Mouse (Mus musculus) intestine, embryonic 16.5 days (tissue): ENCODE data around the gene Lgr4. TPM values are rescaled to one million over a fixed set of nuclear protein-coding genes. Genes with fewer than 3 reads are reported as not detected.

Experiments
- ATAC-seq: fragments of 200-750 bp; cut with Nextera tagmentation; 2 replicates; pipeline ENCODE4 v1.8.0; 2017; ENCODE audit warnings: moderate TSS enrichment, moderate library complexity
- H3K27ac ChIP-seq: fragments of 300-500 bp; sonication (generic); 2 replicates; pipeline ENCODE4 v1.5.1; 2014; ENCODE audit warnings: mild to moderate bottlenecking, low read length
- H3K27me3 ChIP-seq: fragments of 300-500 bp; sonication (generic); replicated peaks from 2 replicates; pipeline ENCODE4 v1.6.1; 2014; ENCODE audit warnings: low read length, control low read depth, mixed read lengths; ENCODE audit not compliant: control insufficient read depth, insufficient read depth
- H3K36me3 ChIP-seq: fragments of 300-500 bp; sonication (generic); 2 replicates; pipeline ENCODE4 v1.6.1; 2014; ENCODE audit warnings: low read length, control low read depth; ENCODE audit not compliant: control insufficient read depth, insufficient read depth
- H3K4me1 ChIP-seq: fragments of 300-500 bp; sonication (generic); 2 replicates; pipeline ENCODE4 v1.6.1; 2014; ENCODE audit warnings: low read length, control low read depth, mixed read lengths; ENCODE audit not compliant: control insufficient read depth, insufficient read depth
- H3K4me2 ChIP-seq: fragments of 300-500 bp; sonication (generic); 2 replicates; pipeline ENCODE4 v1.6.1; 2014; ENCODE audit warnings: low read depth, low read length, control low read depth
- H3K4me3 ChIP-seq: fragments of 300-500 bp; sonication (generic); 2 replicates; pipeline ENCODE4 v1.5.1; 2014; ENCODE audit warnings: mild to moderate bottlenecking, low read length
- H3K9ac ChIP-seq: fragments of 300-500 bp; sonication (generic); 2 replicates; pipeline ENCODE4 v1.6.1; 2014; ENCODE audit warnings: low read depth, low read length
- H3K9me3 ChIP-seq: fragments of 300-500 bp; sonication (generic); 2 replicates; pipeline ENCODE4 v1.6.1; 2016; ENCODE audit warnings: low read length, control low read depth; ENCODE audit not compliant: control insufficient read depth
- WGBS: fragments of 180-500 bp; shearing (Covaris S2); extraction: QIAGEN DNeasy Blood & Tissue Kit; methylation state at CpG from one replicate; pipeline ENCODE4 v1.1.7; 2014; 5-methylcytosine and 5-hydroxymethylcytosine counted together
- polyA plus RNA-seq: library from polyadenylated mRNA; unstranded; fragments of >200 nt; fragmentation: Nextera tagmentation; extraction: Ambion mirVana; gene quantifications from 2 replicates; pipeline ENCODE4 v1.2.1, GENCODE M21; 2015

Gene Lgr4
- polyA plus RNA-seq, 1 experiment from 2014 or later, result 19.0 TPM

DNA sequence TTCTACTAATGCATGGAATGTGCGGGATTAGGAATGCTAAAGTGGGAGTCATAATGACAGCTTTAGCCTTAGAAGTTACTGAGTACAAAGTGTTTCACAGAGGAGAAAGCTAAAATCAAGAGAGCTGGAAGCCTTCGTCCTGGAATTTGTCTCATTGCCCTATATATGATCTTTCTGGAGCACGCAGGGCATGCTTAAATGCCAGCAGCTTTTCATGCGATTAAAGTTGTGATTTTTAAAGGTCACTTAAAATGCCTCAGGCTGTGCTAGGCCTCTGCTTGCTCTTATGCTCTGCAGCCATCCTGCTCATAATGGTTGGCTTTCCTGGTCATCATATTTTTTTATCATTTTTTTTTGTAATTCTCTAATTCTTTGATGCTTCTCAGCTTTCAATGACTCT lies 43.7 kb downstream of the Lgr4 start:
- Histone ChIP-seq H3K27me3 (no peaks in the 10 kb centered on the region), H3K36me3 (no peaks in the 10 kb centered on the region), H3K9me3 (no peaks in the 10 kb centered on the region), H3K4me3 (no peak overlapping the region), H3K9ac (no peak overlapping the region), H3K4me2 (no peak overlapping the region), H3K27ac (no peak overlapping the region), H3K4me1 (peaks cover 19% of the 10 kb centered on the region)
- 67% methylated on average over 4 of the region's 4 CpGs for WGBS
- no peak for ATAC-seq

DNA sequence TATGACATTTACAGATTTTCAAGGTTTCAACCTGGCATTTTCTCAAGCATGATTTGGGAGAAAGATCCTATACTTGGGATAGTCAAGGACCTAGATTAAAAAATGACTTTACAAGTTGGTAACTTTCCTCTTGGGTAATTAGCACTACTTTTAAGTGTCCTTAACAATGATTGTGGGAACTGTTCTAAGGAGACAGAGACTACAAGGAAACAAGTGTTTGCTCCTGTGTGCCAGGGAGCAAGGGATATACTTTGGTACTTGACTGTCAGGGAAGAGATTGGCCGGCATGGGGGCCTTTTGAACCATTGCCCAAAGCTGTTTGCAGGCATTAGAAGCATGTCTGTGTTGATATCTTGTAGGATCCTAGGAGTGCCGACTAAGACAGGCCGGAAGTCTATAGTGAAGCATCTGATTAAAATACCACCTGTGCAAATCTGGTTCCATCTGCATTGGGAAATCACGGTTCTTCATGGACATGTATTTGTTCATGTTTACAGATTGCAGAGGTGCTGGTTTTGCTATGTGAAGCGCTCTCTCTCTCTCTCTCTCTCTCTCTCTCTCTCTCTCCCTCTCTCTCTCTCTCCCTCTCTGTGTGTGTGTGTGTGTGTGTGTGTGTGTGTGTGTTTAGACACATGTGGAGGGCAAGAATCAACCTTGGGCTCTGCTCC lies 46.3 kb downstream of the Lgr4 start:
- WGBS, result 70% methylated on average over 5 of the region's 5 CpGs
- Histone ChIP-seq H3K27me3 (no peaks in the 10 kb centered on the region), H3K36me3 (no peaks in the 10 kb centered on the region), H3K4me3 (no peak overlapping the region), H3K4me2 (no peak overlapping the region), H3K4me1 (peaks cover 15% of the 10 kb centered on the region), H3K9ac (no peak overlapping the region), H3K9me3 (no peaks in the 10 kb centered on the region), H3K27ac (no peak overlapping the region)
- no peak for ATAC-seq

DNA sequence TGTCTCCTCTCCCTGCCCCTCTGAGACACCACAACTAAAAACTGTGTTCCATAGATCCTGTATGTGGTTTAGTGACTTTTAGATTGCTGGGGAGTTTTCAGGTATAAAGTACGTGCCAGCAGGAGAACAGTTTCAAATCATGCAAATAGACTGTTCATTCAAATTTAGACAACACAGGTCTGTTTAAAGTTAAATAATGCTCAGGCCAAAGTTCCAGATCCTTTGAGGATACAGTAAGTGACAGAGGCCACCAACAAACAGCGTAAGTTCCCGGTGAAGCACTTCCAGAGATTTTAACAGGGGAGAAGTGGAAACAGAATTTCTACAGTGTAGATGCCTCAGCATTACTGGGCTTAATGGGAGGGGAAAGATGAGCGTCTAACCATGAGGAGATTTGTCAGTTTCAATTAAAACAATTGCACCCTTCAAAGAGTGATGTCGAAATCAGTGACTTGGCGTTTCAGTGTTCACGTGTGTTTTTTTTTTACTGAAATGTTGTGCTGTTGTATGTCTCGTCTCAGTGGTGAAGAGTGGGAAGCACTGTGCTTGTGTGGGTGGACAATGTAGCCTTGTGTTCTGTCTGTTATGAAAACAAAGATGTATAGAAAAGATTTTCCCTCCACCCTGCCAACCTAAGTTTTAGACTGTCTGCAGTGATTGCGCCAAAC lies 48.4 kb downstream of the Lgr4 start:
- no peak overlapping the region for H3K4me3 ChIP-seq
- H3K36me3 ChIP-seq, result no peaks in the 10 kb centered on the region
- H3K9me3 ChIP-seq, result no peaks in the 10 kb centered on the region
- no peak for ATAC-seq
- no peak overlapping the region for H3K27ac ChIP-seq
- H3K4me2 ChIP-seq, result no peak overlapping the region
- H3K4me1 ChIP-seq, result peaks cover 13% of the 10 kb centered on the region
- no peaks in the 10 kb centered on the region for H3K27me3 ChIP-seq
- no peak overlapping the region for H3K9ac ChIP-seq
- WGBS, result 77% methylated on average over 9 of the region's 9 CpGs

DNA sequence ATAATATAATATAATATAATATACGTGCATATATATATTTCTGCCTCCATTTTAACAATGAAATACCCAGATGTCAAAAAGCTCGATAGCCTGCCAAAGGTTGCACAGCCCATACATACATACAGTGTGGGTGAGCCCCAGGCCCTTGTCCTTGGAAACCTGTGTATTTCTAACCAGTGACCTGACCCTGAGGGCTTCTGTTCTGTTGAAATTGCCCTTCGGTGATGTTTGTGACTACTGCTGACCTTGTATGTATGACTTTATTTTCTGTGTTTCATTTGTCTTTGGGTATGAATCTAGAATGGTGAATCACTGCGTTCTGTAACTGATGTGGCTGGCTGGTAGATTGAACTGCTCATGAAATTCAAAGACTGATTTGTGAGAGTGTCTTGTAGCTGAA lies 49.4 kb downstream of the Lgr4 start:
- no peak overlapping the region for H3K4me3 ChIP-seq
- no peak overlapping the region for H3K9ac ChIP-seq
- H3K9me3 ChIP-seq, result no peaks in the 10 kb centered on the region
- H3K4me2 ChIP-seq, result no peak overlapping the region
- no peak for ATAC-seq
- H3K36me3 ChIP-seq, result no peaks in the 10 kb centered on the region
- H3K27ac ChIP-seq, result no peak overlapping the region
- WGBS, result 94% methylated on average over 4 of the region's 4 CpGs
- H3K27me3 ChIP-seq, result no peaks in the 10 kb centered on the region
- peaks cover 13% of the 10 kb centered on the region for H3K4me1 ChIP-seq

DNA sequence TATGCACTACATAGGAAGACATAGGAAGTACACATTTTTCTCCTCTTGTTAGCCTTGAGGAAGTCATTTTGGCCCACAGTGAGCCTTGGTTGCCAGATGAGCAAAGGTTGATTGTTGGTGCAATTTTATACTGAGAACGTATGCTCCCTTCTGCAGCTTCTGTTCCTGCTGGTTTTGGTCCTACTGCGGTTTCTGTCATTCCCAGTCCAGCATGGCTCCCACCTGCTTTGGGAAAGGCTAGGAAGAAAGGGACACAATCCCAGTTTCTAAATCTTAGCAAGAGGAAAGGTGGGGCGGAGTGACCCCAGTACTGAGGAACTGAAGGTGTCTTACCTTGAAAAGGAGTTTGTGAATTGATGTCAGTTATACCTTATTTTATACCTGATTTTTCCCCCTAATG lies 51.9 kb downstream of the Lgr4 start:
- no peak for ATAC-seq
- H3K9ac ChIP-seq, result no peak overlapping the region
- no peak overlapping the region for H3K27ac ChIP-seq

DNA sequence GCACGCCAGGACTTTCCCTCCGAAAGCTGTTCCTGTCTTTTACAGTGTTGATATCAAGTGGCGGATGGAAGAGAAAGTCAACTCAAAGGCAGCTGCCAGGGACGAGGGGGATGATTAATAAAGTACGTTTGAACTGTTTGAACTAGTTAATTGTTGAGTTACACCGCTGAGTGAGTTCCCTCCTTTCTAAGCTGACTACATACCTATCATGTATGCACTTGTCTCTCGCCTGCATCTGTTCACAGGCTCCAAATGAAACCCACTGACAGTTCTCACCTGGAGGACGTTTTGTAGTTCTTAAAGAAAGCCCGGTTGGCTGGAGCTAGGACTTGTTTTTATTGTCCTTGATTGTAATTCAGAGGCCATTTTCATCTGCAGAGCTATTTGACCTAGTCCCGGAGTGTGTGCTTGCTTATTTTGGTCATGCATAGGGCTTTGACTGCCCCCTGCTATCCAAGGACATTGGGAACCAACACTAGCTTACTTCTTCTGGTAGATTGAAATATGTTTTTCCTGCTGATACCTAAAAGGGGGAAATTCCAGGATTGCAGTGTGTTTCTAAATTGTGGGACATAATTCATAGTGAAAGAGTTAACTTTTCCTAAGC lies 52.6 kb downstream of the Lgr4 start:
- Histone ChIP-seq H3K9ac (no peak overlapping the region), H3K27ac (no peak overlapping the region), H3K36me3 (no peaks in the 10 kb centered on the region), H3K27me3 (no peaks in the 10 kb centered on the region), H3K4me1 (peaks cover 11% of the 10 kb centered on the region; the same call in 1 of the 2 replicates), H3K9me3 (no peaks in the 10 kb centered on the region), H3K4me3 (no peak overlapping the region), H3K4me2 (no peak overlapping the region)
- WGBS, result 46% methylated on average over 10 of the region's 10 CpGs
- no peak for ATAC-seq

More for the DNA sequence above, 51.9 kb downstream of the Lgr4 start:
- no peaks in the 10 kb centered on the region for H3K36me3 ChIP-seq
- no peaks in the 10 kb centered on the region for H3K9me3 ChIP-seq
- peaks cover 11% of the 10 kb centered on the region; the same call in 1 of the 2 replicates for H3K4me1 ChIP-seq
- WGBS, result 74% methylated on average over 3 of the region's 3 CpGs
- no peak overlapping the region for H3K4me2 ChIP-seq
- H3K4me3 ChIP-seq, result no peak overlapping the region
- H3K27me3 ChIP-seq, result no peaks in the 10 kb centered on the region

DNA sequence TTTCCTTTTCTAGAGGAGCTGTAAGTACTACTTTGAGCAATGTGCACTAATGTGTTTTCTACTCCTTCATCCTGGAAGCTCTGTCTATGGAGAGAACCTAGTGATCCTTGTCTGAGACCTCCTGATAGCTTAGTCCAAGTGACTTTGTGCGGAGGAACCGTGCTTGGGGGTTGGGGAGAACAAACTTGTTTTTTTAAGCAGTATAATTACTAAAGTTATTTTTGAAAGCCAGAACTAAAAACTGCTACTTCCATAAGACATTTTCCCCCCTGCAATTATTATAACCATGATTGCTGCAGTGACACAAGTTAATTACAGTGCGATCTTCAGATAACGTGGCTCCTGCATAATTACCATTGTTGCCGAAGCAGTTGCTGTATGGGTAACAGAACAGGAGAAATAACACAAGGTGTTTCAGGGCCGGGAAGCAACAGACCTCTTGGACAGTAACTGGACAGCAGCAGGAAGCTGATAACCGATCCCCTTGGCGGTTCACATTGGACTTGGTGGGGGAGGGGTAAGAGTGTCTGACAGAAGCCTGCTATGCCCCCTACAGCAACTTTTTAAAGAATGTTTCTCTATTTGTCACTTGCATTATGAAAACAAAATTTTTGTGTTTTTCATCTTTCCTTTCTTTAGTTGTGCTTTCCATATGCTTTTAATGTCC lies 53.4 kb downstream of the Lgr4 start:
- Histone ChIP-seq H3K4me3 (no peak overlapping the region), H3K27ac (no peak overlapping the region), H3K9me3 (no peaks in the 10 kb centered on the region), H3K27me3 (no peaks in the 10 kb centered on the region), H3K4me1 (peaks cover 7% of the 10 kb centered on the region; the same call in 1 of the 2 replicates), H3K36me3 (no peaks in the 10 kb centered on the region), H3K9ac (no peak overlapping the region), H3K4me2 (no peak overlapping the region)
- no peak for ATAC-seq
- 64% methylated on average over 8 of the region's 8 CpGs for WGBS

DNA sequence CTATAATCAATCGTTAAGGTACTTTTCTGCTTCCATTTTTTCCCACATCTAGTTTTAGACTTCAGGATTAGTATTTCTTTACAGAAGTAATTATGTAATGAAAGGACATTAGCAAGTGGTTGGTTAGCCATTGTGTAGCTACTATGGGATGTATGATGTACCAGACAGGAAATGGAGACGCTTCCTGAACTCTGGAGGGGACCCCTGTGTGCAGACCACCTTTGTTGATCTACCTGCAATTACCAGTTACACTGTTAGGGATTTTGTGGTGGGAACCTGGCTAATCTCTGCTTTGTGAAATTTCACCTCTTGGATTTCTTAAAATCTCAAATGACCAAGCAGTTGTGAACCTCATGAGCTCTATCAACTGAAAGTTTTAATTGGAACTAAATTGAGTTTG lies 54.9 kb downstream of the Lgr4 start:
- Histone ChIP-seq H3K27me3 (no peaks in the 10 kb centered on the region), H3K9me3 (no peaks in the 10 kb centered on the region), H3K36me3 (no peaks in the 10 kb centered on the region), H3K9ac (no peak overlapping the region), H3K4me2 (no peak overlapping the region), H3K4me3 (no peak overlapping the region), H3K27ac (no peak overlapping the region), H3K4me1 (peaks cover 7% of the 10 kb centered on the region; the same call in 1 of the 2 replicates)
- no peak for ATAC-seq
- WGBS, result 86% methylated on average over 2 of the region's 2 CpGs

DNA sequence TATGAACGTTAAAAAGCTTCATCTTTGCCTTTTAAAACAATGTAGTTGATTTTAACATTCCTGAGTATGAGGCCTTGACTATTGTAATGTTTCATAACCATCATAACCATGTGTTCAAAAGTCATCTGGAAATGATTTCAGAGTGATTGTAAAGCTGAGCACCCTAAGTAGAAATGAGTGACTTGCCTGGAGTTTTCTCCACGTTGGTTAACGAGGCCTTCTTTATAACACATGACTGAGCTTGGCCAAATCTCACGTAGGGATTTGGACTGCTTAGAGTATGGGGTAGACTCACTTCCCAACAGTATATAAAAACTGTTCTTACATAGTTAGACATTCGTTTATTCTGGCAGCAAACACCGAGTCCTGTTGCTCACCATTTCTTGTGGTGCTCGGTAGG lies 55.5 kb downstream of the Lgr4 start:
- H3K27ac ChIP-seq, result no peak overlapping the region
- peaks cover 7% of the 10 kb centered on the region; the same call in 1 of the 2 replicates for H3K4me1 ChIP-seq
- no peak for ATAC-seq
- 71% methylated on average over 7 of the region's 7 CpGs for WGBS
- no peaks in the 10 kb centered on the region for H3K9me3 ChIP-seq
- no peak overlapping the region for H3K9ac ChIP-seq
- H3K4me2 ChIP-seq, result no peak overlapping the region
- H3K4me3 ChIP-seq, result no peak overlapping the region
- no peaks in the 10 kb centered on the region for H3K27me3 ChIP-seq
- no peaks in the 10 kb centered on the region for H3K36me3 ChIP-seq
